Mouse (Mus musculus) liver, postnatal 0 days (tissue): ENCODE measurements around the gene Klc3. TPM values are rescaled to one million over a fixed set of nuclear protein-coding genes. Genes with fewer than 3 reads are reported as not detected.

Source experiments
- ATAC-seq: fragments of 200-750 bp; cut with Nextera tagmentation; 2 replicates; pipeline ENCODE4 v1.8.0; 2017; ENCODE audit warnings: mild to moderate bottlenecking, moderate library complexity
- DNase-seq: peaks from one replicate; pipeline ENCODE4 v3.0.0-alpha.2; 2016
- H3K27ac ChIP-seq: fragments of 300-500 bp; sonication (generic); 2 replicates; pipeline ENCODE4 v1.5.1; 2014; ENCODE audit warnings: antibody characterized with exemption, moderate library complexity, mild to moderate bottlenecking, low read depth
- H3K27me3 ChIP-seq: fragments of 300-500 bp; sonication (generic); 2 replicates; pipeline ENCODE4 v1.6.1; 2014; ENCODE audit warnings: low read length, control low read depth, mixed read lengths; ENCODE audit not compliant: insufficient read depth
- H3K36me3 ChIP-seq: fragments of 300-500 bp; sonication (generic); replicated peaks from 2 replicates; pipeline ENCODE4 v1.6.1; 2014; ENCODE audit warnings: mild to moderate bottlenecking, control low read depth, low read length, moderate library complexity, mixed read lengths; ENCODE audit not compliant: insufficient read depth
- H3K4me1 ChIP-seq: fragments of 300-500 bp; sonication (generic); 2 replicates; pipeline ENCODE4 v1.6.1; 2014; ENCODE audit warnings: antibody characterized with exemption, mild to moderate bottlenecking, control low read depth; ENCODE audit not compliant: insufficient read depth
- H3K4me2 ChIP-seq: fragments of 300-500 bp; sonication (generic); 2 replicates; pipeline ENCODE4 v1.6.1; 2014; ENCODE audit warnings: low read depth, mild to moderate bottlenecking, low read length, moderate library complexity, mixed read lengths
- H3K4me3 ChIP-seq: fragments of 300-500 bp; sonication (generic); 2 replicates; pipeline ENCODE4 v1.5.1; 2014; ENCODE audit warnings: low read depth, low read length
- H3K9ac ChIP-seq: fragments of 300-500 bp; sonication (generic); replicated peaks from 2 replicates; pipeline ENCODE4 v1.6.1; 2014; ENCODE audit warnings: mild to moderate bottlenecking, moderate library complexity
- H3K9me3 ChIP-seq: fragments of 300-500 bp; sonication (generic); 2 replicates; pipeline ENCODE4 v1.6.1; 2016; ENCODE audit warnings: mild to moderate bottlenecking, control low read depth, low read length, mixed read lengths
- CTCF ChIP-seq: sonication (generic); IDR thresholded peaks from 2 replicates; pipeline ENCODE4 v1.5.1; 2016; ENCODE audit warnings: antibody characterized with exemption, low read depth
- EP300 ChIP-seq: IDR thresholded peaks from 2 replicates; pipeline ENCODE4 v1.6.1; 2016; ENCODE audit warnings: antibody characterized with exemption, low read depth, mild to moderate bottlenecking
- WGBS: fragments of 180-500 bp; shearing (Covaris S2); extraction: QIAGEN DNeasy Blood & Tissue Kit; methylation state at CpG from one replicate; pipeline ENCODE4 v1.1.7; 2014; ENCODE audit not compliant: insufficient replicate concordance; 5-methylcytosine and 5-hydroxymethylcytosine counted together
- microRNA counts: library from miRNA; unstranded; fragments of <30 nt; microRNA quantifications from one replicate; lab custom pipeline; 2015
- microRNA-seq: library from miRNA; unstranded; fragments of <30 nt; microRNA quantifications from one replicate; pipeline ENCODE4, GENCODE M21; 2016
- polyA plus RNA-seq: library from polyadenylated mRNA; unstranded; fragments of >200 nt; fragmentation: Nextera tagmentation; extraction: Ambion mirVana; gene quantifications from 2 replicates; pipeline ENCODE4 v1.2.1, GENCODE M21; 2015

Gene Klc3
- polyA plus RNA-seq, 1 experiment from 2014 or later, result 0.32 TPM

DNA sequence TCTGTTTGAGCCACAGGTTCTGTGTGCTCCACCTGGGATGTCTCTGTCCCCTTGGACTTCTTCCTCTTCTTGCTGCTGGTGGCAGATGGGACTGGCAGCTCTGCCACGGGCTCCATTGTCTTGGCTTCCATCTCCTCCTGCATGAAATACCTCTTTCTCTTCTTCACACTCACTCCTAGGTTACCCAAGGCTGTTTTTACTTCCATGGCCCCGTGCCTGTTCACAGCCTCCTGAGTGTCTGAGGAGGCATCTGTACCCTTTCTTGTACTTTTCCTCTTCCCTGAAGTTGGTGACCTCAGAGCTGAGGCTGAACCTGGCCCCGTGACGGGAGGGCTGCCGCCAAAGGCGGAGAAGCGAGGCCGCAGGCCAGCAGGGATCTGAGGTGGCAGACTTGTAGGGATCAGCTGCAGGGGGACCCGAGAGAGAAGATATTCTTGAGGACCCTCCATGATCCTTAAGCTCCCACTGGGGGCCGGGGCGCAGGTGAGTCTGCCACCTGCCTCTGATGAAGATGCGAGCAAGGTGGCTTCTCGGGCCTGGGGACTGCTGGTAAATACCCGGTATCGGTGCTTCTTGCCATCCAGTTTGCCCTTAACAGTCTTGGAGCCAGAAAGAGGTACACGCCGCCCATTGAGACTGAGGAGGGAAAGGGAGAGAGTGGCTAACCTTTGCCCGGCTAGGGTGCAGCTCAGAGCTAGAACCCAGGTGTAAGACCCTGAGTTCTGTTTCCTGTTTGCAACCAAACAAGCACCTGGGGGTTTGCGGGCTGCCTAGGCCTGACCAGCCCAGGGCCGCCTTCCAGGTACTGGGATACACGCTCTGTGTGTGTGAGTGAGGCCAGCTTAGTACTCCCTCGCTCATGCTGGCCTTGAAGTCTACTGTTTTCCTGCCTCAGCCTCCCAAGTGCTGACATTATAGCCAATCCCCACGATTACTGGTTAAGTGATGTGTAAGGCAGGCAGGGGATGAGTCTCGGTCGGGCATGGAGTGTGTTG, 46.2 kb downstream of the Klc3 start:
- no peaks in the 10 kb centered on the region for H3K9me3 ChIP-seq
- H3K27me3 ChIP-seq, result no peaks in the 10 kb centered on the region
- no peak for TF ChIP-seq CTCF
- no peak for TF ChIP-seq EP300
- no peak overlapping the region for H3K27ac ChIP-seq
- ATAC-seq (no peak), DNase-seq (no peak)
- 84% methylated on average over 25 of the region's 25 CpGs for WGBS
- H3K36me3 ChIP-seq, result peaks cover 16% of the 10 kb centered on the region
- no peak overlapping the region for H3K4me3 ChIP-seq
- H3K9ac ChIP-seq, result peak overlapping the region; percentile 63; the same call in 1 of the 2 replicates
- H3K4me2 ChIP-seq, result peak overlapping the region; percentile 99; the same call in 1 of the 2 replicates
- H3K4me1 ChIP-seq, result peaks cover 45% of the 10 kb centered on the region

DNA sequence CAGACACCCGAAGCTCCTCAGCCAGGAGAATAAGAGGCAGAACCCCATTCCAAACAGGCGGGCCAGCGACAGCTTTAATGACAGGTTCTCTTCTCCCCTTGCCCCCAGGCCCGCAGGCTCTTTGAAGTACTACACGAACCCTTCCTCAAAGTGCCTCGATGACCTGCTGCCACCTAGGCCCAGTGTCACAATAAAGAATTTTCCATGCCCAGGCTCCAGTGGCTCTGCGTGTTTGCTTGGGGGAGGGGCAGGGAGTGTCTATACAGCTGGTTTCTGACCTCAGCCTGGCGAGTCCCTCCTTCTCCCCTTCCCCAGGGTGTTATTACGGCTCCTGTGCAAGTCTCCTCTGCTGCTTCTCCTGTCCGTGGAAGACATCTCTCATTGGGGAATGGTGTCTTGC, 47.6 kb downstream of the Klc3 start:
- Histone ChIP-seq H3K36me3 (peaks cover 16% of the 10 kb centered on the region), H3K4me1 (peaks cover 31% of the 10 kb centered on the region), H3K27me3 (no peaks in the 10 kb centered on the region), H3K27ac (no peak overlapping the region), H3K4me3 (no peak overlapping the region), H3K9ac (no peak overlapping the region), H3K4me2 (no peak overlapping the region), H3K9me3 (no peaks in the 10 kb centered on the region)
- WGBS, result 70% methylated on average over 10 of the region's 10 CpGs
- DNase-seq (no peak), ATAC-seq (no peak)
- TF ChIP-seq CTCF, result no peak
- no peak for TF ChIP-seq EP300

DNA sequence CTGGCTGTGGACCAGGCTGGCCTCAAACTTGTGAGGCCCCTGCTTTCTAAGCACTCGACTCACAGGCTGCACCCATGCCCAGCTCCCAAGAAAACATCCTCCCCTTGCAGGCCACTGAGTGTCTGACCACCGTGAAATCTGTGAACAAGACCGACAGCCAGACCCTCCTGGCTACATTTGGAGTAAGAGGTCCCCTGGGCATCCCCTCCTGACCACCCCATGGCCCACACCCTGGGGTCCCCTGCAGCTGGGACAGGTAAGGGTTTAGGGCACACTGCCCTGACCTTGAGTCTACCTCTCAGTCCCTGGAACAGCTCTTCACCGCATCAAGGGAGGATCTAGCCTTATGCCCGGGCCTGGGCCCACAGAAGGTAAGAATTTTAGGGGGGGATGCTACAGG, 48.9 kb downstream of the Klc3 start:
- Histone ChIP-seq H3K9me3 (no peaks in the 10 kb centered on the region), H3K9ac (no peak overlapping the region), H3K4me3 (no peak overlapping the region), H3K27ac (no peak overlapping the region), H3K36me3 (peaks cover 19% of the 10 kb centered on the region), H3K4me2 (no peak overlapping the region), H3K27me3 (no peaks in the 10 kb centered on the region), H3K4me1 (peaks cover 18% of the 10 kb centered on the region)
- TF ChIP-seq CTCF (no peak), EP300 (no peak)
- no peak for DNase-seq
- no peak for ATAC-seq
- 88% methylated on average over 5 of the region's 5 CpGs for WGBS

DNA sequence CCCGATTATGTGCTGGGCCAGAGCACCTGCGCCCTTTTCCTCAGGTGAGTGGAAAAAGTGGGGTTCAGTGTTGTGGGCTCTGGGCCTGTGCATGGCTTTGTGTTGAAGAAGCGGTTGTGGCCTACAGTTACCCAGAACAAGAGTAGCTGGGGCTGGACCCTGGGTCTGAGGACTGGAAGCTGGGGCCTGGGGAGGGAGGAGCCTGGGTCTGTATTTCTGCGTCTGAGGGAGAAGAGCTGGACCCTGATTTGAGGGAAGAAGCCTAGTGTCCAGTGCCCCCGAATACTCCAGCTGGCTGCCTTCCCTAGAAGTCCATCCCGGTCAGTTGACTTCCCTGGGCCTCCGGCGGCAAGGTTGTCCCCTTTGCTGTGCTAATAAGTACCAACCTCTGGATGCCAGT, 53.7 kb downstream of the Klc3 start:
- Histone ChIP-seq H3K36me3 (peaks cover 13% of the 10 kb centered on the region), H3K9me3 (no peaks in the 10 kb centered on the region), H3K4me1 (peaks cover 7% of the 10 kb centered on the region), H3K4me2 (no peak overlapping the region), H3K27ac (no peak overlapping the region), H3K27me3 (no peaks in the 10 kb centered on the region), H3K4me3 (no peak overlapping the region), H3K9ac (no peak overlapping the region)
- TF ChIP-seq EP300 (no peak), CTCF (no peak)
- 88% methylated on average over 8 of the region's 8 CpGs for WGBS
- DNase-seq (no peak), ATAC-seq (no peak)

DNA sequence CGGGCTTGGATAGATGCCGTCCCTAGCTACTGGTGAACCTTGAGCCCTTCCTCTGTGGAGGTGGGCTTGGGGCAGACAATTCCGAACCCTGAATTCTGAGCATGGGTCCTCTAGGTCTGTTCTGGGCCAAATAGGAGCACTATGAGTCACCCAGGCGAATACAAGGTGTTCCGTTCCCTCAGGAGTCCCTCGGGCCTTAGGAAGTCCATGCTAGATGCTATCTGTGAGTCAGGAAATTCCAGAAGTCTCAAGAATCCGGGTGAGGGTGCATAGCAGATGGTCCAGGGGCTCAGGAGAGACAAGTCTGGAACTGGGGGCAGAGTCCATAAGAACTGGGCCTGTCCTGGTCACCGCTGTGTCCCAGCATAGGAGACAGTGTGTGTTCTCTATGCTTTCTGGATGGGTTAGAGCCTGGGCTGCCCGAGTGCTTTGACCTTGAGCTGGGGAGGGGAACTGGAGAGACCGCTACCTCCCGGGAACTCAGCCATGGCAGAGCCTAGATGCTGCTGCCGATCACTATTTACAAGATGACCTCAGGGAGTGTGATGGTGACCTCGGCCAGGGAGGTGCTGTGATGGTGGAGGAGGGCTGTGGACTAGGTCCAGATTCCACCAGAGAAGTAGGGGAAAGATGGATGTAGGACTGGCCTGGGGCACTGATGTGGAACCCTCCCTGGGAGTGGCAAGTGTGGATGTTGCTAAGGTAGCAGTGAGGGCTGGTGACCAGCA, 54.6 kb downstream of the Klc3 start:
- Histone ChIP-seq H3K4me3 (no peak overlapping the region), H3K27ac (no peak overlapping the region), H3K36me3 (peaks cover 7% of the 10 kb centered on the region), H3K9ac (no peak overlapping the region), H3K9me3 (no peaks in the 10 kb centered on the region), H3K27me3 (no peaks in the 10 kb centered on the region), H3K4me1 (peaks cover 11% of the 10 kb centered on the region), H3K4me2 (no peak overlapping the region)
- 71% methylated on average over 13 of the region's 13 CpGs for WGBS
- TF ChIP-seq CTCF, result no peak
- ATAC-seq (no peak), DNase-seq (no peak)

DNA sequence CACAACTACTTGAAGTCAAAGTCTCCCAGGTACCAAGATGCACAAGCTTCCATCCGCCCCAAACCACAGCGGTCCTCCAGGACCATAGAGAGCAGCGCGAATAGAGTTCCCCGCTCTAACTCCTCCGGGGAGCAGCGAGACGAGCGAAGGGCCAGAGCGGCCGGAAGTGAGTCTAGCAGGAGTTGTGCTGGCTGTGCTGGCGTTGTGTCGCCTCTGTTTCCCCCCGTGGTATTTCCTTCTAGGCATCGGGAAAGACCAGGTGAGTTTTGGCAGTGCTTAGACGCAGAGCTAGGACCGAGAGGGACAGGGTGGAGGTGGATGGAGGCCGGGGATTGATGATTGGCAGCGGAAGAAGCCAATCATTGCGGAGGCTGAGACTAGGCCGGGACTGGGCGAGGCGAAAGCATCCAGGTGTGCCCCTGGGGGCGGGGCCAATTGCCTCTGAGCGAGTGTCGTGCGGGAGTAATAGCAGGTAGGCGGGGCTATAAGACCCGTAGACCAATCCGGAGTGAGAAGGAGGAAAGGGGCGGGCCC, 58.9 kb downstream of the Klc3 start:
- peak overlapping the region; percentile 56; the same call in 1 of the 2 replicates for H3K27ac ChIP-seq
- H3K36me3 ChIP-seq, result 0 out of 2 replicates have a peak, but pooled peaks cover 4% of the 10 kb centered on the region
- H3K9me3 ChIP-seq, result no peaks in the 10 kb centered on the region
- under 1% methylated on average over 31 of the region's 31 CpGs for WGBS
- TF ChIP-seq EP300, result no peak; the same call in 1 of the 2 replicates
- no peak for TF ChIP-seq CTCF
- H3K27me3 ChIP-seq, result peaks cover 23% of the 10 kb centered on the region
- ATAC-seq (peak; percentile 98), DNase-seq (peak; percentile 97)
- H3K4me1 ChIP-seq, result peaks cover 30% of the 10 kb centered on the region
- peak overlapping the region; percentile 75 for H3K4me2 ChIP-seq
- peak overlapping the region; percentile 63 for H3K4me3 ChIP-seq
- peak overlapping the region; percentile 58 for H3K9ac ChIP-seq

MicroRNAs within 50 kb of the gene (microRNA counts, 519-probe panel; counts per million panel counts)
- microRNA mmu-miR-343 (lab: Ali Mortazavi, UCI), result not detected

Small RNA genes lying within 50 kb of the gene (microRNA-seq; reads per million reads assigned to microRNA genes)
- not detected for gene Mir343

Other genes with a start within 250 kb of the Klc3 start
- gene Gipr, start 238.0 kb downstream of the Klc3 start, polyA plus RNA-seq, result 0.04 TPM in 1 of 2 replicates, not detected in the other
- gene Eml2, start 227.7 kb downstream of the Klc3 start, polyA plus RNA-seq, result 3.3 and 3.4 TPM in 2 replicates
- gene Gpr4, start 191.6 kb downstream of the Klc3 start, polyA plus RNA-seq, result 0.74 and 0.83 TPM in 2 replicates
- gene Opa3, start 175.8 kb downstream of the Klc3 start, polyA plus RNA-seq, result 8.7 and 9.7 TPM in 2 replicates
- 36.2 and 36.4 TPM in 2 replicates for gene Vasp, start 132.3 kb downstream of the Klc3 start, polyA plus RNA-seq
- gene Ppm1n, start 124.0 kb downstream of the Klc3 start, polyA plus RNA-seq, result 0.15 TPM in 1 of 2 replicates, not detected in the other
- 1.5 and 4.6 TPM in 2 replicates for gene Rtn2, start 121.5 kb downstream of the Klc3 start, polyA plus RNA-seq
- 0.06 TPM in 1 of 2 replicates, not detected in the other for gene Fosb, start 94.1 kb downstream of the Klc3 start, polyA plus RNA-seq
- gene Ercc1, start 59.3 kb downstream of the Klc3 start, polyA plus RNA-seq, result 9.6 and 9.8 TPM in 2 replicates
- gene Cd3eap, start 44.6 kb downstream of the Klc3 start, polyA plus RNA-seq, result 7.7 and 7.8 TPM in 2 replicates
- 0.47 and 0.69 TPM in 2 replicates for gene Ppp1r13l, start 44.4 kb downstream of the Klc3 start, polyA plus RNA-seq
- gene Ercc2, start 22.1 kb downstream of the Klc3 start, polyA plus RNA-seq, result 3.8 and 4.6 TPM in 2 replicates
- 5.3 and 94.1 TPM in 2 replicates for gene Ckm, start 672 bp upstream of the Klc3 start, polyA plus RNA-seq
- gene Mark4, start 54.7 kb upstream of the Klc3 start, polyA plus RNA-seq, result 1.8 and 2.0 TPM in 2 replicates
- 1.1 and 1.7 TPM in 2 replicates for gene Exoc3l2, start 59.2 kb upstream of the Klc3 start, polyA plus RNA-seq
- 0.94 and 1.1 TPM in 2 replicates for gene Bloc1s3, start 104.3 kb upstream of the Klc3 start, polyA plus RNA-seq
- 51.6 and 52.5 TPM in 2 replicates for gene Trappc6a, start 104.3 kb upstream of the Klc3 start, polyA plus RNA-seq
- not detected in 2 replicates for gene Nkpd1, start 113.7 kb upstream of the Klc3 start, polyA plus RNA-seq
- 8.1 and 8.3 TPM in 2 replicates for gene Ppp1r37, start 159.0 kb upstream of the Klc3 start, polyA plus RNA-seq
- gene Zfp296, start 173.2 kb upstream of the Klc3 start, polyA plus RNA-seq, result 0.89 and 1.2 TPM in 2 replicates
- gene Gemin7, start 173.5 kb upstream of the Klc3 start, polyA plus RNA-seq, result 61.7 and 66.9 TPM in 2 replicates
- 7.6 and 8.1 TPM in 2 replicates for gene Clasrp, start 200.4 kb upstream of the Klc3 start, polyA plus RNA-seq
- 2.2 and 2.3 TPM in 2 replicates for gene Relb, start 225.3 kb upstream of the Klc3 start, polyA plus RNA-seq